Mouse (Mus musculus) liver, adult 2 months (tissue): ENCODE results near the gene Naaladl1. TPM values are rescaled to one million over a fixed set of nuclear protein-coding genes. Genes with fewer than 3 reads are reported as not detected.

Experiments used
- DNase-seq: peaks from one replicate; pipeline ENCODE4 v3.0.0-alpha.2; 2011; ENCODE audit warnings: low read depth, low spot score; ENCODE audit errors: extremely low read depth
- H3K27ac ChIP-seq: fragments of 200-500 bp; replicated peaks from 2 replicates; pipeline ENCODE4 v1.5.1; 2012; ENCODE audit warnings: low read depth, mild to moderate bottlenecking, control low read depth, inconsistent platforms, low read length; ENCODE audit not compliant: insufficient read depth
- H3K27me3 ChIP-seq: fragments of 200-500 bp; 2 replicates; pipeline ENCODE4 v1.6.1; 2012; ENCODE audit warnings: mild to moderate bottlenecking, moderate library complexity, low read length, inconsistent platforms; ENCODE audit not compliant: control insufficient read depth, insufficient read depth
- H3K36me3 ChIP-seq: fragments of 200-500 bp; 2 replicates; pipeline ENCODE4 v1.6.1; 2012; ENCODE audit warnings: low read length, inconsistent platforms; ENCODE audit not compliant: control insufficient read depth, insufficient read depth
- H3K4me1 ChIP-seq: fragments of 200-500 bp; 2 replicates; pipeline ENCODE4 v1.6.1; 2011; ENCODE audit warnings: low read length; ENCODE audit not compliant: control insufficient read depth, insufficient read depth
- H3K4me3 ChIP-seq: fragments of 200-500 bp; 2 replicates; pipeline ENCODE4 v1.5.1; 2011; ENCODE audit warnings: low read depth, mild to moderate bottlenecking, control low read depth, low read length, moderate library complexity; ENCODE audit not compliant: insufficient read depth
- H3K79me2 ChIP-seq: fragments of 200-500 bp; 2 replicates; pipeline ENCODE4 v1.6.1; 2012; ENCODE audit warnings: inconsistent platforms, mild to moderate bottlenecking, low read length, moderate library complexity; ENCODE audit not compliant: control insufficient read depth, insufficient read depth
- H3K9ac ChIP-seq: fragments of 200-500 bp; 2 replicates; pipeline ENCODE4 v1.6.1; 2012; ENCODE audit warnings: low read depth, mild to moderate bottlenecking, control low read depth, inconsistent platforms, low read length
- CTCF ChIP-seq: fragments of 200-500 bp; IDR thresholded peaks from 2 replicates; pipeline ENCODE4 v1.5.1; 2011; ENCODE audit warnings: low read depth, low read length, control low read depth
- POLR2A ChIP-seq: fragments of 200-500 bp; IDR thresholded peaks from 2 replicates; pipeline ENCODE4 v1.6.1; 2011; ENCODE audit warnings: low read length, control low read depth; ENCODE audit not compliant: insufficient read depth; ENCODE audit errors: extremely low read depth
- WGBS: fragments of 180-500 bp; shearing (Covaris S2); methylation state at CpG from one replicate; pipeline ENCODE4 v1.1.7; 2018; 5-methylcytosine and 5-hydroxymethylcytosine counted together
- polyA plus RNA-seq: library from polyadenylated mRNA; depleted of rRNA; stranded (reverse); fragments of >200 nt; gene quantifications from 2 replicates; pipeline ENCODE4 v1.2.3, GENCODE M21; 2012
- total RNA-seq: library from RNA; depleted of rRNA; stranded (reverse); fragments of >200 nt; gene quantifications from 2 replicates; pipeline ENCODE4 v1.2.3, GENCODE M21; 2014

Gene Naaladl1
- total and polyA plus RNA-seq, 2 experiments, result not detected

DNA sequence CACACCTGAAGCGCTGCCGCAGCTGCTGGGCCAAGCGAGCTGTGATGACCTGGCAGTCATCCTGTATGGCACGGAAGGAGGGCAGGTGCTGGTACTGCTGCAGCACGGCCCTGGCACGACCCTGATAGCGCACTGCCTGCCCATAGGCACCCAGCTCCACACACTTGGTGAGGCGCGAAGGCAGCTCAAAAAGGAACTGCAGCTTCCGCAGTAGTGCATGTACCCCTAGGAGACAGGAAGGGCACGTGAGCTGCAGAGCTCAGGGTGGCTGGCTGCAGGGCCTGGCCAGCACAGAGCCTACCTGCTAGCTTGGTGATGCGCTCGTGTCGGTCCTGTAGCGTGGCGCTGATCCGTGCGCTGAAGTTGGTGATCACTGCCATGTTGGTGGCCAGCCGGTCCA lies 34.3 kb upstream of the Naaladl1 start:
- DNase-seq, result no peak
- H3K79me2 ChIP-seq, result peaks cover 7% of the 10 kb centered on the region; the same call in 1 of the 2 replicates
- H3K27ac ChIP-seq, result no peak overlapping the region
- H3K36me3 ChIP-seq, result no peaks in the 10 kb centered on the region; the same call in 1 of the 2 replicates
- TF ChIP-seq CTCF, result no peak
- no peak for TF ChIP-seq POLR2A
- H3K27me3 ChIP-seq, result no peaks in the 10 kb centered on the region
- no peak overlapping the region for H3K4me3 ChIP-seq
- 96% methylated on average over 19 of the region's 19 CpGs for WGBS
- H3K4me1 ChIP-seq, result peaks cover 10% of the 10 kb centered on the region
- no peak overlapping the region for H3K9ac ChIP-seq

DNA sequence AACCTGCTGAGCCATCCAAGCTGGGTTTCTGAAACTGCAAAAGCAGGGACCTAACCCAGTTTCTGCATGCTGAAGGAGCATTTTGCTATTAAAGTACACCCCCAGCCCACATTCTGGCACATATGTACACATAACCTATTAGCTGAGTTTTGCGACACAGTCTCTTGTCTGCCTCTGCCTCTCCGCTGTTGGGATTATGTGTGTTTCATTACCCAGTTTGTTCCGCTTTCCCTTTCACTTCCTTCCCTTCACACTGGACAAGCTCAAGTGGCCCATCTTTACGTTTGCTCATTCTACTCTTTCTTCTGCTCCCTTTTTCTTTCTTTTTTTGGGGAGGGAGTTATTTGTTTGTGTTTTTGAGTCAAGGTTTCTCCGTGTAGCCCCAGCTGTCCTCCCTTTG lies 31.7 kb upstream of the Naaladl1 start:
- WGBS, result 90% methylated on average over 5 of the region's 5 CpGs
- H3K27me3 ChIP-seq, result no peaks in the 10 kb centered on the region
- DNase-seq, result no peak
- no peak overlapping the region for H3K4me3 ChIP-seq
- H3K79me2 ChIP-seq, result peaks cover 6% of the 10 kb centered on the region; the same call in 1 of the 2 replicates
- TF ChIP-seq CTCF (no peak), POLR2A (no peak)
- H3K36me3 ChIP-seq, result no peaks in the 10 kb centered on the region; the same call in 1 of the 2 replicates
- H3K4me1 ChIP-seq, result peaks cover 5% of the 10 kb centered on the region
- no peak overlapping the region for H3K9ac ChIP-seq
- no peak overlapping the region for H3K27ac ChIP-seq

DNA sequence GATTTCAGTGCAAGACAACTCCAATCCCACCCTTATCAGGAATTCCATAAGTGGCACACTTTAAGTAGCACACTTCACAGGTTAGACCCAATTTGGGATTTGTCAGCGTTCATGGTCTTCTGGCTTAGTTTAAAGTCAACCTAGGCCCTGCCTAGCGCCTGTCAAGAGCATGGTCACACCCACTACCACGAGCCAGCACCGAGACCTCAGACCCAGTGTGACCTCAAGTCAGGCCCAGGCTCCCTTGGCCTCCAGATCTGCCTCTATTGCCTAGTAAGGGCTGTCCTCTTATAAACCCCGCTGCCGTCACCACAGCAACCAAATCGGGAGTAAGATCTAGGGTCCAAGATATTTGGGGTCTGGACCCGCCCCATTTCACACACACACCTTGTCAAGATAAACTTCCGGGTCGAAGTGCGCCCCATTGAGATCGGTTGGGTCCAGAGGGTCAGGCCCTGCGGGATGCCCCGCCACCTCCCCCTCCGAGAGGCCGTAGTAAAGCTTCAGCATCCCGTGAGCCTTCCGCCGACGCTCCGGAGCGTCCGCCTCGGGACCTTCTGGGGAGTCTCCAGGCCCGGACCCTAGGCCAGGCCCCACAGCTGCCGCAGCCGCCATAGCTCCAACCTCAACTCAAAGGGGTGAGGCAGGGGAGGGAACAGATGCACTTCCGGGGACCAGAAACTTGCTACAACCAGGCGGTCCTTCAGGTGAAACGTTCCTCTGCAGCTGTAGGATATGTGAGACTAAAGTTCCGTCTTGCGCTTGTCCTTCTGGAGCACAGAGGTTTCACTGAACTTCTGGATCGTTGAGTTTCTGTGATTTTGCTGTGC lies 28.8 kb upstream of the Naaladl1 start, which contains the start of gene Vps51:
Gene Vps51, minus strand, starts transcription at position 668 of the 830 bp plus-strand sequence.
- WGBS, result under 1% methylated on average over 33 of the region's 33 CpGs
- H3K27me3 ChIP-seq, result no peaks in the 10 kb centered on the region
- peak within 1 kb of the TSS; percentile 84 for H3K27ac ChIP-seq
- no peak for TF ChIP-seq CTCF
- TF ChIP-seq POLR2A, result no peak
- H3K4me1 ChIP-seq, result peaks cover 5% of the 10 kb centered on the region
- H3K4me3 ChIP-seq, result peak within 1 kb of the TSS; percentile 81
- H3K36me3 ChIP-seq, result no peaks in the 10 kb centered on the region; the same call in 1 of the 2 replicates
- H3K79me2 ChIP-seq, result peaks cover 6% of the 10 kb centered on the region; the same call in 1 of the 2 replicates
- peak; percentile 92 for DNase-seq
- H3K9ac ChIP-seq, result peak within 1 kb of the TSS; percentile 79

DNA sequence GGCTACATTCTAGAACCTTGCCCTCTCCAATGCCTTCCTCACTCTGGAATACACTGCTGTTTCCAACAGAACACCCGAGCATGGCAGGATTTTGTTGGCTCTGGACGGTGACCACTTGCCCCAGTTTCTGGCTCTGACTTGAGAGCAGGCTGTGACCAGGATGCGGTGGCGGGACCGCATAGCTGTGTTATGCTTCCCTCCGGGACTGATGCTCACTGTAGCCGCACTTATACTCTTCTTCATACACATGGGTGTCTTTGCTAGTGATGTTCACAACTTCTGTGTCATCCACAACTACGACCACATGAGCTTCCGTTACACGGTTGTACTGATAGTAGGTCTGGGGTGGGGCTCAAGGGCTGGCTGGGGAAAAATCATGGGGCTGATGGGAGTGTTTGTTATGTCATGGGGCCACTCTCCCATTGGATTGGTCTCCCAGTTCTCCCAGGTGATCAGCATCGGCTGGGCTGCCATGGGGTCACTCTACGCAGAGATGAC lies 25.6 kb upstream of the Naaladl1 start, which contains the start of gene Tmem262:
Gene Tmem262, plus strand, starts transcription at position 51 of the 498 bp plus-strand sequence.
- no peak for DNase-seq
- H3K4me1 ChIP-seq, result peaks cover 9% of the 10 kb centered on the region
- H3K27me3 ChIP-seq, result no peaks in the 10 kb centered on the region
- H3K27ac ChIP-seq, result no peak within 1 kb of the TSS
- H3K79me2 ChIP-seq, result peaks cover 11% of the 10 kb centered on the region; the same call in 1 of the 2 replicates
- peaks cover 2% of the 10 kb centered on the region; the same call in 1 of the 2 replicates for H3K36me3 ChIP-seq
- H3K4me3 ChIP-seq, result no peak within 1 kb of the TSS
- no peak within 1 kb of the TSS for H3K9ac ChIP-seq
- WGBS, result 90% methylated on average over 12 of the region's 12 CpGs
- no peak for TF ChIP-seq POLR2A
- no peak for TF ChIP-seq CTCF

DNA sequence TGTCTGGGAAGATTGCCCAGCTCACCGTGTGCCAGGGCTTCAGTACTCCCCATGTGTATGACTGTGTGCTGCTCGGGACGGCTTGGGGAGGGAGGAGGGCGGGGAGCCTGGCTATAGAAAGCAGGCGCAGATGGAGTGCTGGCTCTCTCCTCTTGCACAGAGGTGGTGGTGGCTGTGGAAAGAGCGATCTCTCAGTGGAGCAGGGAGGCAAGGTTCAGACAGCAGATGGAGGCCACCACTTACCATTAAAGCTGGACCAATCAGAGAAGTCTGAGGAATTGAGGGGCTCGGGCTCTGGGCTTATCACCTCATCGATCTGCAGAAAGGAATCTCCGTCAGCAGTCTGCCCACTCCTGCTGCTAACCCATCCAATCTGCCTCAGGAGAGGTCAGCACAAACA lies 23.4 kb upstream of the Naaladl1 start, which contains the start of gene Gm28374:
Gene Gm28374, minus strand, starts transcription at position 101 of the 400 bp plus-strand sequence.
- Histone ChIP-seq H3K27me3 (no peaks in the 10 kb centered on the region), H3K27ac (no peak within 1 kb of the TSS), H3K79me2 (peaks cover 5% of the 10 kb centered on the region; the same call in 1 of the 2 replicates), H3K9ac (no peak within 1 kb of the TSS), H3K4me1 (peaks cover 4% of the 10 kb centered on the region), H3K36me3 (peaks cover 2% of the 10 kb centered on the region; the same call in 1 of the 2 replicates), H3K4me3 (no peak within 1 kb of the TSS)
- WGBS, result 91% methylated on average over 9 of the region's 9 CpGs
- DNase-seq, result no peak
- no peak for TF ChIP-seq CTCF
- TF ChIP-seq POLR2A, result no peak
